Mouse (Mus musculus) retina, adult 2 months (tissue): ENCODE measurements around the gene Rbm39.
"Not testable (repeated sequence)": the region's sequence is repeated elsewhere in the genome, so short reads cannot be mapped to it uniquely, and the experiment has no call there.

ENCODE experiments used
- DNase-seq: peaks from one replicate; pipeline ENCODE4 v3.0.0-alpha.2; 2012; ENCODE audit warnings: low read depth, low spot score

Gene Rbm39

DNA sequence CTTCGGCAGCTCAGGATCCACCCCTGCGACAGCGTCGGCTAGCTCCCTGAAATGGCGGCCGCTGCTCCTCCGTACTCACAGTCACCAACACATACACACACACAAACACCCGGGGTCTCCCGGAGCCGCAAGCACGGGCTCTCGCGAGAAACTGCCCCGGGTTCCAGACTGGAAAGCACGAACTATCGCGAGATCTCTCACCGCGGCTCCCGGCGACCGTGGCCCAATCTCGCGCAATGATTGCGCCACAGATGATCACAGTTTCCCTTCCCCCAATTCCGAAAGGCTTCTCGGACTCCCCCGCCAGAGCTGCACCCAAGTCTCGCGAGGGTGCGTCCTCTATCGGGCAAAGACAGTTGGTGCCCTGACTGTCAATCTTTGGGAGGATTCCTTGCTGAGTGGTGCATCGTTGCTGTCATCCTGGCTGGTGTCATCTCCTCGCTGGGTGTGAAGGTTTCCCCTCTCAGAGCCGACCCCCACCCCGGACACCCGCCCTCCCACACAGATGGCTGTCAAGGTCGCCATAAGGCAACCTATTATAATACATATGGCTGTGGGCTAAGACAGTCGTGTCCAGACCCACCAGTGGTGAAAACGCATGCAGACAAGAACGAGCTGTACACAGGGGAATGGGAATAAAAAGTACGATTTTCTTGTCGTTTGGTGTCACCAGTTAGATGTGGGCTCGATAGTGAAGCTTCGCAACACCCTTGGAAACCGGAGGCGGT, at the start of gene Rbm39:
Gene Rbm39, minus strand, starts transcription at position 145 of the 728 bp plus-strand sequence.
- DNase-seq: peak; percentile 99

DNA sequence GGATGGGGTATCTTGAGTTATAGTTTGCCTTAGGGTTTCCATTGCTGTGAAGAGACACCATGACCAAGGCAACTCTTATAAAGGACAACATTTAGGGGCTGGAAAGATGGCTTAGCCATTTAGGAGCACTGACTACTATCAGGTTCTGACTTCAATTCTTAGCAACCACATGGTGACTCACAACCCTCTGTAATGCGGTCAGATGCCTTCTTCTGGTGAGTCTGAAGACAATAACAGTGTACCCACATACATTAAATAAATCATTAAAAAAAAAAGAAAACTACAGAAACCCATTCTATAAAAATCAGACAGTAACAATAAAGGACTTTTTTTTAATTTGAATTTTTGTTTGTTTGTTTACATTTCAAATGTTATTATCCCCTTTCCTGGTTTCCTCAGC, 49.1 kb upstream of the Rbm39 start:
- no peak for DNase-seq

DNA sequence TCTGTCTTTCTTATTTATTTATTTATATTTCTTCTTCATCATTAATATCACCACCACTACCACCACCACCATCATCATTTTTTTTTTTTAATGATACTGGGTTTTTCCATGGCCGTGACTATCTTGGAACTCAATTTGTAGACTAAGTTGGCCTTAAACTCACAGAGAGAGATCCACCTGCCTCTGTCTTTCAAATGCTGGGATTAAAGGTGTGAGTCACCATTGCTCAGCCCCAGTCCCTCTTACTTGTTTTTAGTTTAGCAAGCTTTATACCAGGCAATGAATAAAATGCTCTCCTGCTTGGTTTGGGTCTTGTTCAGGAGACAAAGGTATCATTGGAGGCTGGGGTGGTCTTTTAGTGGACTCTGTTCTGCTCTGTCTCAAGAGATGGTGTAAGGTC, 47.7 kb upstream of the Rbm39 start:
- DNase-seq: no peak

DNA sequence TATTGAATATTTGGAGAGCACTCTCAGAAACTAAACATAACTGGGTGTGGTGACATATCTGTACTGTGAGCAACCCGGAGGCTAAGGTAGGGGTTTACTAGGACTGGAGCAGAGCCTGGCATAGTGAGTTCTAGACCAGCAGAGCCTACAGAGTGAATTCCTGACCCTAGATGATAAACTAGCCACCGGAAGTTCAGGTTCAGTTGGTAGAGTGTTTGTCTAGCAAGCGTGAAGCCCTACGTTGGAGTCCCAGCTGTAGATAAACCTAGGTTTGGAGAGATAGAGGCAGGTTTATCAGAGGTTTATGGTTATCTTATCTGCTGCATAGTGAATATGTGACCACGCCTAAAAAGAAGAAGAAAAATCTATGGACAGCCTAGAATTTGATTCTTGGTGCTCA, 44.0 kb upstream of the Rbm39 start:
- DNase-seq: no peak

DNA sequence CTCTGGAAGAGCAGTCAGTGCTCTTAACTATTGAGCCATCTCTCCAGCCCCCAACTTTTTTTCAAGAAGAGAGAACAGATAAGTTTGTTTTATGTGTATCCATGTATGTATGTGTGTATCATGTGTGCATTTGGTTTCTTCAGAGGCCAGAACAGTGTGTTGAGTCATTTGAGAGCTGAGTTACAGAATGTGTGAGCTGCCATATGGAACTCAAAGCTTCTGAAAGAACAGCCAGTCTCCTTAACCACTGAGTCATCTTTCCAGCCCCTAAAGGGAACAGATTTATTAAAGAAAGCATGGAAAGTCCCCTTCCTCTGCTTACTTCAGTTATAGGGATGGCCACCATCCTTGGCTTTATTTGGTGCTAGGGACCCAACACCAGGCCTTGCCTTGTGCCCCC, 42.1 kb upstream of the Rbm39 start:
- no peak for DNase-seq

DNA sequence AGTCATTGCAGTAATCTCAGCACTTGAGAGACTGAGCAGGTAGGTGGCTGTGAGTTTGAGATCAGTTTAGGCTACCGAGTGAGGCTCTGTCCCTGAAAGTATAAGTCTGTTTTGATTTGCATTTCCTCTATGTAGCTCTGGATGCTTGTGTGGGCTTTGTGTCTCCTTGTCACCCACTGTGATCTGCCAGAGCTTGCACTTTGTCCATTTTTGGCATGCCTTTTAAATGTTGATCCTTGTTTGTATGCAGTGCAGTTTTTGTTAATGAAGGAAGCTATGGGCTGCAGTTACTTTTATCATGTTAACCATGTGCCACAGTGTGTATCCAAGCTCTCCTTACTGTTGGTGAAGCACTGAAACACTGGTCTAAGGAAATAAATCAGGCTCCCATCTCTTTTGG, 37.7 kb upstream of the Rbm39 start:
- DNase-seq: no peak

DNA sequence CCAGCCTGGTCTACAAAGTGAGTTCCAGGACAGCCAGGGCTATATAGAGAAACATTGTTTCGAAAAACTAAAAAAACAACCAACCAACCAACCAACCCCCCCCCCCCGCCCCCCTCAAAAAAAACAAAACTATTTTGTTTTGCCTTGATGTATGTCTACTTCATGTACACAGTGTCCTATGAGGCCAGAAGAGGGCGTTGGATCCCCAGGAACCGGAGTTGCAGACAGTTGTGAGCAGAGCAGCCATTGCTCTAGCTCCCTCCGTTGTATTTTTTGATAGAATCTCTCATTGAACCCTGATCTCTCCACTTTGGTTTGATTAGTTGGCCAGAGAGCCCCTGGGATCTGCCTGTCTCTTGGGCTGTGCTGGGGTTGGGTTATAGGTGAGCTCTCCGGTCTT, 23.9 kb upstream of the Rbm39 start:
- no peak for DNase-seq

DNA sequence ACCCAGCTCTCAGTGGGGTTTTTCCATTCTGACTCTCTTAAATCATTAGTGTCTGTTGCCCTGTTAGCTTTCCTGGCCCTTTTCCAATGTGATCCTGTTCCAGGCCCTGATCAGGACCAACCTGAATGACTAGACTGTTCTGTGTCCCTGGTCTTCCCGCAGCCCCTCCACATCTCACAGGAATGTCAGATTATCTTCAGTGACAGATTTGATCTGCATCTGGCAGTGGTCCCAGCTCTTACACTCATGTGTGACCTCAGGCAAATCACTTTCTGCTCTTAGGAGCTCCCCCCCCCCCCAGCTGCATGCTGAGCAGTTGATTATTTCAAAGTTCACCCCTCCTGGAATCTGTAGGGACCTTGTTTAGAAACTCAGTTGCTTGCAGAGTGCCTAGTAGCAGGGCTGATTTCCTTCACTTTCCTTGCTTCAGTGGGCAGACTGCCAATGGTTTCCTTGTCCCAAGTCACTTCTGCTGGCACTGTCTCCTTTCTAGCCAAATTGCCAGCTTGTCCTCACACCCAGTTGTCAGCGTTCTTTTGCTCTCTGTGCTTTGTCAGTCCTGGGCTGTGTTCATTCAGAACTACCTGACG, 22.9 kb upstream of the Rbm39 start:
- DNase-seq: no peak

DNA sequence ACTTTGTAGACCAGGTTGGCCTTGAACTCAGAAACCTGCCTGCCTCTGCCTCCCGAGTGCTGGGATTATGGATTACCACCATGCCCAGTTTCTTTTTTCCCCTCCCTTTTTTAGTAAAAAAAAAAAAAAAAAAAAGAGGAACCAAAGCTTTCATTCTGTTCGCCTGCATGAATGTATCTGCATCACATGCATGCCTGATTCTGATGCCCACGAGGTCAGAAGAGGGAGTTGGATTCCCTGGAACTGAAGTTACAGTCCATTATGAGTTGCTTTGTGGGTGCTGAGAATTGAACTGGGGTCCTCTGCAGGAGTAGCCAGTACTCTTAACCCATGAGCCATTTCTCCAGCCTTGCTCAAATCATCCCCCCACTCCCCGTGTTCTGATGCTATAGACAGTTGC, 21.4 kb upstream of the Rbm39 start:
- no peak for DNase-seq

DNA sequence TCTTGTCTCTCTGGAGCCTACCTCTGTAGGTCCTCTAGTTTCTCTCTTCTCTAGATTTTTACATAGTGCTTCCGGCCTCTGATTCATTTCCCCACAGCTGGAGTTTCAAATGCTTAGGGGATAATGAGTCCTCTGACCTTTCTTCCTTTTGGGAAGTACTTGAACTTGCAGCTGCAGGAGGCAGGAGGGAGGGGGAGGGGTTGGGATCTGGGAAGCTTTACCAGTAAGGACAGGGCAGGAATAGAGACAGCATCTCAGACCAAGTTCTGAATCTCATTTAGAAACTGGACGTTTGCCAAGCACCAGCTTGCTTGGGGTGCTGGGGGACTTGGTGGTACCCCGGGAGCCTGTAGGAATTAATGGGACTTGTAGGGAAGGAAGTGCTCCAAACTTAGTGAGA, 19.9 kb upstream of the Rbm39 start:
- no peak for DNase-seq

DNA sequence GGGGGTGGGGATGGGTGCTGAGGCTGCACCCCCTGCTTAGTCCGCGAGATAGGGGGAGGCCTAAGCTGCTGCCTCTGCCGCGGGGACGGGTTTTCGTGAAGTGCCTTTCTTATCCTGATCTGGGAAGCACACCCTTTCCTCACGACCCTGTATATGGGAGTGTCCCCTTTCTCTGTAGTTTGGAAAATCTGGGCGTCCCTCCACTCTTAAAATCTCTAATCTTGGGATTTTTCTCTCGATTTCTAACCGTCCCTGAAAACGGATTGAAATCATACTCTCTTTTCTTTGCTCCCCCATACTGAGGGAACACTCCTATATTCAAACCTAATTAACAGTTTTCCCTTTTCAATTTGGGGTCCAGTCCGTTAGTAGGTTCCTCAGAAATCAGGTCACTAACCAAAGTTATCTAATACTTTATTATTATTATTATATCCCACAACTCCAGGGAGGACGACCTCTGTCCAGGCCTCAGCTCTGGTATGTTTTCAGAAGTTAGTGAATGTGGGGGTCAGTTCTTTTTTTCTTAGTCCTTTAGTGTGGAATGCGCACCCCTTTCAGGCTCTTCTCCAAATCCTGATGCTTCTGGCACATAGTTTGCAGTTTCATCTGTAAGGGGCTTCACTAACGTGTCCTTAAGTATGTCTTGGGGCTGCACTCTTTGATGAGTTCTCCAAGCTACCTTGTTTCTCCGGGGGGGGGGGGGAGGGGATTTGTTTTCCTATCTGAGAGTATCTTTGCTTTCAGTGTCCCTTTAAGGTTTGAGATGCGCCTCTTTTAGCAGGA, 17.3 kb upstream of the Rbm39 start:
- DNase-seq: no peak

DNA sequence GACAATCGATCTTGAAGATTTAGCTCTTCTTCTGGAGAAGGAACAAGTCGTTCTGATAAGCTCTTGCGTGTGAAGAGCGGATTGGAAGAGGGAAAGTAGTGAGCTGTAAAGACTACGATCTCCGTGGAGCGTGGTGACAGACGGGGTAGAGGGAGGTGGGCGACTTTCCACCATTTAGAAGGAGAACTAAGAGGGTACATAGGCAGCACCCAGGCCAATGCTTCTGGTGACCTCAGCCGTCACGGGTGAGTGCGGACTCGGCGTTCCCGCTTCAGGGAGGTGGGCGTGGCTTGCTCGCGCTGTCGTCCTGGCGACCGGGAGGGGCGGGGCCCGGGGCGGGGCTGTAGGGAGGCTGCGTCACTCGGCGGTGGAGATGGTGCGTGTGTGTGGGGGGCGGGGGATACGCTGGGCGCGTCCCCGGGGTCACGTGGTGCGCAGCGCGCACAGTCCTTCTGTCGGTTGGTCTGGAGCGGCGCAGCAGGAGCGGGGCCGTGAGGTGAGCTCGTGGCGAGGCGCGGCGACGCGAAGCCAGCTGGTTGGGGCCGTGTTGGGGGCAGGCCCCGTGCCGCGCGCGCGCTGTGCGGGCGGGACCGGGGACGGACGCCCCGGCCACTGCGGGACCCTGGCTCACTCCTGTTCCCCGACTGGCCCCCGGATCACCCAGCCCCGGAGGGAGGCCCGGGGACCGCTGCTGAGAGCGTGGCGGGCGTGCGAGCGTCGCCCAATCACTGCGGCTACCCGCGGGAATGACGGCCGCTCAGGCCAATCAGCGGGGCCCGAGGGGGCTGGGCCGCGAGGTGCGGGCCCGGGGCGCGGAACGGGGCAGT, 16.5 kb upstream of the Rbm39 start, which contains the start of gene Phf20:
Gene Phf20, plus strand, starts transcription at position 165 of the 827 bp plus-strand sequence.
- DNase-seq: peak; percentile 90

DNA sequence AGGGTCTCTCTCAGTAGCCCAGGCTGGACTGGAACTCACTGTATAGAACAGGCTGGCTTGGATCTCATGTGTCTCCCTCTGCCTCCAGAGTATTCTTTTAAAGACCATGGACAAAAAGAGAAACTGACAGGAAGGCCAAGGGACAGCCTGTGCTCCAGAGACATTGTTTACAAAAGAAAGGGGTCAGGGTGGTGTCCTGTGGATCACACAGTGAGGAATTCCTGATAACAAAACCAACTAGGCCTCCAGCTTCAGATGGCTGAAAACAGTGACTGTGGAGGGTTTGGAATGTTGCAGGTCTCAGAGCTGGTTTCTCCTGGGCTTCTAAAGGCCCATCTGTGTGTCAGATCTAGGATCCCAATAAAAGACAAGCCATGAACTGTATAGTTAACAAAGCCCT, 14.5 kb upstream of the Rbm39 start:
- DNase-seq: no peak

DNA sequence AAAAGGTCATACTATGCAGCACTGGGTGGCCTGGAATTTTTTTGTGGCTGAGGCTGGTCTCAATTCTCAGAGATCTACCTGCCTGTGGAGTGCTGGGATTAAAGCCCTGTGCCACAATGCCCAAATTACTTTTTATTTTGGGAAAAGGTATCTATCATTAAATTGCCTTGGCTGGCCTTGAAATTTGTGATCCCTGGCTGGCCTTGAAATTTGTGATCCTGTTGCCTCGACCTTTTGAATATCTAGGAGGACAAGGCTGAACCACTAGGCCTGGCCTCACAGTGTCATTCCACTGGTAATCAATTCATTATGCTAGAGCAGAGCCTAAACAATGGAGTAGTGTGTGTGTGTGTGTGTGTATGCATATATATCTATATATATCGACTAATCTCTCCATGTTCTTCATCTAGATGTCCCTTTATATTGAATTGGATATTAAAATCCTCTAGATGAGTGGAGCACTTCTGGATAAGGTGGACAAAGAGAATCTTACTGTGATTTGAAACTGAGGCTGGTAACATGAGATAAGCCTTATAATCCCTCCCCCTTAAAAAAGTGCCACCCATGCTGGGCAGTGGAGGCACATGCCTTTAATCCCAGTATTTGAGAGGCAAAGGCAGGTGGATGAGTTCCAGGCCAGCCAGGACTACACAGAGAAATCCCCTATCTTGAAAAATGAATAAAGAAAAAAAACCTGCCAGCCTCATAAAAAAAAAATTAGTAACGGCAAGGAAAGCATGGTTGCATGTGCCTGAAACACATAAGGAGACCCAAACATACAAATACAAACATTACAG, 13.2 kb upstream of the Rbm39 start:
- no peak for DNase-seq

DNA sequence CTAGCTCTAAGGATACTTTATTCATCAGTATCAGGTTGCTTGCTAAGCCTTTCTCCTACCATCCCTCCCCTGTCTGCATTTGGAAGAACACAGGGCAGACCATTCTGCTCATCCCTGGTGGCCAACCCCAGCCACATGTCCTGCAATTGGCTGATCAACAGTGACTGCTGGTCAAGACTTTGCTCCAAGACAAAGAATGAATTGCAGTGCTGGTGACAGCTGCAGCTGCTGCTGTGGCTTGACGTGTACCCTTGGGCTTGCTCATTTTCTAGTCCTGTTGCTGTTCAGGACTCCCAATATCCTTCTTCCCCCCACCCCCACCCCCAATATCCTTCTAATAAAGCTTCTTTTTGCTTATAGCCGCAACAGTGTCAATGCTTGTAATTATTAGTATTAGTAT, 12.0 kb upstream of the Rbm39 start:
- DNase-seq: no peak

DNA sequence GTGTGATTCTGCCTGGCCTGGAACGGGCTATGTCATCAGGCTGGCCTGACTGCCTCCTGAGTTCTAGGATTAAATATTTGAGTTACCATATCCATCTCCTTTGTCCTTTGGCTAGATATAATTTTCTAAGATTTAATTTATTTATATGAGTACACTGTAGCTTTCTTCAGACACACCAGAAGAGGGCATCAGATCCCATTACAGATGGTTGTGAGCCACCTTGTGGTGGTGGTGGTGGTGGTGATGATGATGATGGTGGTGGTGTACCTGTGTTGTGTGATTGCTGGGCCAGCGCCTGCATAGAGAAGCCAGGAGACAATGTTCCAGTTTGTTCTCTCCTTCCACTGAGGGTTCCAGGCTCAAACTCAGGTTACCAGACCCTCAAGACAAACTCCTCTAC, 11.5 kb upstream of the Rbm39 start:
- DNase-seq: no peak

DNA sequence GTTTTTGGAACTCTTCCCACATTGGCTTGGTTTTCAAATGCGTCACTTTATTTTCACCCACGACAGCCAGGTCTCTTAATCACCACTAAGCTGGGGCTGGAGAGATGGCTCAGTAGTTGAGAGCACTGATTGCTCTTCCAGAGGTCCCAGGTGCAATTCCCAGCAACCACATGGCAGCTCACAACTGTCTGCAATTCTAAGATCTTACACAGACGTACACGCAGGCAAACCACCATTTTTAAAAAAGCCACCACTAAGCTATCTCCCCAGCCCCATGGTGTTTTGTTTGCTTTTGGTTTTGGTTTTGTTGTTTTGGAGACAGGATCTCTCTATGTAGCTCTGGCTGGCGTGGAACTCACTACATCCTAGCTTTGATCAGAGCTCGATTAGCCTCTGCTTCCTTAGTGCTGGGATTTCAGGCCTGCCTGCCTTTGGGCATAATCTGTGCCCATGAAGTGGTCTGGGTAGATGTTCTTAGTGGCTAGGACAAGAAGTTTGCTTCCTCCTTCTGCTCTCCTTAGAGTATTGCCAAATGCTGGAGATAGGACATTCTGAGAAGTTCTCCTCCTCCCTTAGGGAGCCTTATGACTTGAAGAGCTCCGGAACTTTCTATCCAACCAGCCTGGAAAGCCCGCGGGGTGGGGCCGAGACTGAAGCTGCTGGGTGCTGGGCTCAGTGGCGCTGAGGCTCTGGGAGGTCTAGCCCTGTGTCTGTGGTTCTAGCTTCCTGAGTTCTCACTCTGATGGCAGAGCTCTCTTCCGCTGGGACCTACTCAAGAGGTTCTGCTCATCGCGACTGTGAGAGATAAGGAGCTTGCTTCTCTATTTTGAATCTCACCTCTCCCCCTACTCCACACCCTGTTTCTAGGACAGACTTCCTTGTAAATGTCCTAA, 10.2 kb upstream of the Rbm39 start:
- DNase-seq: no peak

DNA sequence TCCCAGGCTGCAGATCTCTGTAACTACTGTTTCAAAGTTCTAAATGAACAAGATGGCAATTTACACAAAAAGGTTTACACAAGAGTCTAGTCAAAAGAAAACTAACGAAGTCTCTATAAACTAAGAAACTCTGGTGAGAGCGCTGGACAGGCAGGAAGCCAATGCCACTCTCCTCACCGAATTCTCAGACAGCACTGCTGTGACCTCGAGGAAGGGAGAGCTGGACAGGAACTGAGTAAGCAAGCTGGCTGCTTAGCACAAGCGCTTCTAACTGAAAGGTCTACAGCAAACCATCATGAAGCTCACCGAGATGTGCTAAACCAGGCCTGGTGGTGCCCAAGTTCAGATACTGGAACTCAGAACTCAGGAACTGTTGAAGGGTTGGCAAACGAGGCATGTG, 9.2 kb upstream of the Rbm39 start:
- not testable (repeated sequence) for DNase-seq

DNA sequence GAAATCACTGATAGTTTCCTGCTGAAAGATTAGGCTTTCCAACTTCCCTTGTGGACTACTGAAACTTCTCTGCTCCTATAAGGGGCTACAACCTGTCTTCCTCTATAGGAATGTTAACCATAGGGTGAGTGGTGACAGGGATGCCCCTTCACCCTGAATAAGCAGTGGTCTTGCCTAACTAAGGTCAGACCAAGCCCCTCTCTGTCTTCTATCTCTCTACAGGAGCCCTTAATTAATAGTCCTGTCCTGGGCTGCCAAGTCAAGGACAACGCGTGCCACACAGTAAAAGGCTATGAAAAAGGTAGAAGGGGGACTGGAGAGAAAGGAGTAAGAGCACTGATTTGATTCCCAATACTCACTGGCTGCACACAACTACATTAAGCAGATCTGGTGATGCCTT, 1.6 kb upstream of the Rbm39 start:
- no peak for DNase-seq
